Comparison of ENCODE assay signal across 24 mouse cellular contexts in the genomic region with DNA sequence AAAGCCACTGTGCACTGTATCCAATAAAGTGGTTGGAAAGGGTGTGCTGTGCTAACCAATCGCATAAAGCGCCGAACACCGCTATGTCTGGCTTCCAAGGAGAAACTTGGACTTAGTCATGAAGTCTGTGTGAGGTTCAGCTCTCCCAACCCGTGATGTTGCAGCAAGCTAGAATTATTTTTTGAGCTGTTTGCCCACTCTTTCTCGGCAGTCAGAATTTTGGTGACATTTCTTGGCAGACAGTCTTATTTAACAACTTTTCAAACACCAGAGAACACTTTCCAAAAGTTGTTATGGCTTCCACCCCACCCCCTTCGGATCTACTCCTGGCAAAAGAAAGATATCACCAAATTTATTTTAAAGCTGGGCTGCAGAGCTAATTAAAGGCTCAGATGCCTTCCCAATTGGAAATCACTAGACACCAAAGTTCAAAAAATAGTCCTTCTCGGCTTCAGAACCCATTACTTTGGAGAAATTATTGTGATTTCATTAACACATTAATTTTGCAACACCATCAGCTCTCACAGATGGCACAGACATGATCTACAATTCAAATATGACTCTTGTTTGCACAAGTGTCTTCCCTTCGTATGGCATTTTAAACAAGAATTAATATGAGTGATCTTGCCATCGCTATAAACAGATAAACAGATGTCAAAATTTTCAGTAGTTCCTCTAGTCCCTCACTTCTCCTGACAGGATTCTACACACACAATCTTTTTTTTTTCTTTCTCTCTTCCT.
DNase-seq lines count a peak whose midpoint lies in the region; TF ChIP-seq lines count a peak whose summit lies in the region.
"Had no signal": no experiment of that assay in that cellular context is flagged by ENCODE, and none has a peak within 500 bp of the region (broad histone marks: within the 10 kb centered on the region; RNA-seq: fewer than 3 reads in every experiment).

No protein-coding gene starts in this region.

- peak; percentile 70 for DNase-seq in frontal cortex, adult 2 months (ENCODE audit: extremely low spot score in 1 of 2, low spot score in 1 of 2)
- no peak for DNase-seq in frontal cortex, postnatal 14 days (ENCODE audit: low spot score in 2 of 2)
- peak; percentile 56 to 58 for DNase-seq in right cerebral cortex, adult 2 months (ENCODE audit: low spot score in 2 of 2)
- DNase-seq in right cerebral cortex, postnatal 25 days: no peak
- peak; percentile 40 to 68 for DNase-seq in frontal cortex, postnatal 36 days (ENCODE audit: low spot score in 2 of 2)
- no peak for DNase-seq in kidney, adult 2 months
- DNase-seq in spleen, postnatal 14 days (ENCODE audit: low spot score in 2 of 2): no peak
- DNase-seq: adrenal gland, postnatal 36 days; B cell, adult 2 months; cerebellum, adult 9-10 months; gastrocnemius, postnatal 10 days; heart, adult 18-20 months; kidney, adult 8-10 months; kidney, postnatal 25 days; layer of hippocampus, postnatal 36 days; lung, adult 2 months; lung, postnatal 36 days had no signal

- 90% methylated on average over 10 of the region's 10 CpGs for WGBS in kidney, adult 2 months

- TF ChIP-seq POLR2A in kidney, adult 2 months (IDR thresholded peaks at IDR 0.05; ENCODE audit: low read depth, low read length): no peak

- TF ChIP-seq CTCF in kidney, adult 2 months (conservative IDR thresholded peaks at IDR 0.05; ENCODE audit: insufficient read depth, insufficient read length, low read depth, low read length): no peak

- no peak overlapping the region for H3K27ac ChIP-seq in kidney, adult 2 months (ENCODE audit: insufficient read depth, low read depth, low read length)
- H3K27ac ChIP-seq: heart, embryonic 13.5 days; hindbrain, embryonic 13.5 days; limb, embryonic 12.5 days; liver, embryonic 12.5 days; midbrain, embryonic 10.5 days; stomach, embryonic 15.5 days had no signal

- H3K4me3 ChIP-seq in kidney, adult 2 months (ENCODE audit: insufficient read depth, low read depth, low read length): no peak overlapping the region
- H3K4me3 ChIP-seq: erythroblast, embryonic 14.5 days; heart, embryonic 13.5 days; hindbrain, embryonic 13.5 days; limb, embryonic 12.5 days; liver, embryonic 12.5 days; midbrain, embryonic 10.5 days; stomach, embryonic 15.5 days had no signal

- peaks cover 6% of the 10 kb centered on the region; the same call in 1 of the 2 replicates for H3K27me3 ChIP-seq in kidney, adult 2 months (replicated peaks; ENCODE audit: control insufficient read depth, insufficient read depth, low read length)

- no peaks in the 10 kb centered on the region for H3K36me3 ChIP-seq in kidney, adult 2 months (ENCODE audit: control insufficient read depth, insufficient read depth, low read length)
- H3K36me3 ChIP-seq: heart, embryonic 13.5 days; liver, embryonic 12.5 days; stomach, embryonic 15.5 days had no signal

- no peaks in the 10 kb centered on the region for H3K4me1 ChIP-seq in kidney, adult 2 months (ENCODE audit: control insufficient read depth, insufficient read depth, low read length)

Comparison
In these comparisons a context has a peak if more than half of its experiments do, and no peak if none do; other contexts are left out.
1. DNase-seq: peak in frontal cortex, adult 2 months (2 of 2), right cerebral cortex, adult 2 months (2 of 2) and frontal cortex, postnatal 36 days (2 of 2); none in frontal cortex, postnatal 14 days (0 of 2), right cerebral cortex, postnatal 25 days (single experiment), kidney, adult 2 months (single experiment) and spleen, postnatal 14 days (0 of 2).